Mouse (Mus musculus): Measurements from ENCODE around the gene Sez6l. TPM values are rescaled to one million over a fixed set of nuclear protein-coding genes. Genes with fewer than 3 reads are reported as not detected.

The Sez6l gene
- total RNA-seq, 2 experiments from 2014 or later: not detected

DNA sequence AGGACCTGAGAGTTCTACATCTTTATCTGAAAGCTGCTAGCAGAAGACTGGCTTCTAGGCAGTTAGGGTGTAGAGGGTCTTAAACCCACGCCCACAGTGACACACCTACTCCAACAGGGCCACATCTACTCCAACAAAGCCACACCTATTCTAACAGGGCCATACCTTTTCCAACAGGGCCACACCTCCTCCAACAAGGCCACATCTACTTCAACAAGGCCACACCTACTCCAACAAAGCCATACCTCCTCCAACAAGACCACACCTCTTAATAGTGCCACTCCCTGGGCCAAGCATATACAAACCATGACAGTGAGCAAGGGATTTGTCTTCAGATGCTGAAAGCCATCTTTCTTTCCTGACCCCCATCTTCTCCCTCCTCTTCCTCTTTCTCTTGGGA, 14.7 kb upstream of the Sez6l start:
- no peak for ATAC-seq (replicated peaks; ENCODE audit: low FRiP score, low TSS enrichment, poor library complexity, severe bottlenecking)

DNA sequence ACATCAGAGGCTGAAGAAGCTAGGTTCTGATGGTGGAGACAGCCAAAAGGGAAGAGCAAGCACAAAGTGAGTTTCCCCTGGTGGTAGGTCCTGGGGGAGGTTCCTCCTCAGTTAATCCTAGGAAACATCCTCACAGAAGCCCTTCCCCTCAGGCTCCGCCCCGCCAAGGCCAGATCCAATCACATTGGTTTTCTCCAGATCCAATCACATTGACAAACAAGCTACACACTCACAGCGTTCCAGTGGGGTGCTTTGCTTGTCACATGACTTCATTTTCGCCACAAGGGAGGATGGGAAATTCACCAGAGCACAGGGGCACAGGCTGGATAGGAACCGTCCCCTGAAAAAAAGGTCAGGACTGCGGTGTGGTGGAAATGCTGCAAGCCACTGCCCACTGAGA, 9.1 kb upstream of the Sez6l start:
- no peak for ATAC-seq (replicated peaks; ENCODE audit: low FRiP score, low TSS enrichment, poor library complexity, severe bottlenecking)

DNA sequence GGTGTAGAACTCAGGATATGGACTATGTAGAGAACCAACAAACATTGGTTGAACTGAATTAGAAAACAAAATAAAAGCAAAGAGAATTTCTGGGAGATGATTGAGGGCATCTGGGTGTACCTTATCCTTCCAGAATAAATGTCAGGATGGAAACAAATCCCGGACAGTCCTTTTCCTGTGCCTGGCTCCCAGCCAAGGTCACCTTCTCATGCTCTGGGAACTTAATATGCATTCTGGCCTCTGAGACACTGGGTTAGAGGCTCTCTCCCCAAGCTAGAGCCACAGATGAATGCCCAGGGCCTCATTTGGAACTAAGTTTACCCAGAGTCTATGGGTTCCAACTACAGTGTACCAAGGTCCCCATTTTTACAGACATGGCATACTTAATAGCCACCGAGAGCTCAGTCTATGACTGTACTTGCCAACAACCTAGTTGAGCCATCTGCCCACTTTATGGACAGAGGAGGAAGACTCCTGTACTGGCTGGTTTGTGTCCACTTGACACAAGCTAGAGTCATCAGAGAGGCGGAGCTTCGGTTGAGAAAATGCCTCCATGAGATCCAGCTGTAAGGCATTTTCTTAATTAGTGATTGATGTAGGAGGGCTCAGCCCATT, 7.3 kb upstream of the Sez6l start:
- no peak for ATAC-seq (replicated peaks; ENCODE audit: low FRiP score, low TSS enrichment, poor library complexity, severe bottlenecking)

DNA sequence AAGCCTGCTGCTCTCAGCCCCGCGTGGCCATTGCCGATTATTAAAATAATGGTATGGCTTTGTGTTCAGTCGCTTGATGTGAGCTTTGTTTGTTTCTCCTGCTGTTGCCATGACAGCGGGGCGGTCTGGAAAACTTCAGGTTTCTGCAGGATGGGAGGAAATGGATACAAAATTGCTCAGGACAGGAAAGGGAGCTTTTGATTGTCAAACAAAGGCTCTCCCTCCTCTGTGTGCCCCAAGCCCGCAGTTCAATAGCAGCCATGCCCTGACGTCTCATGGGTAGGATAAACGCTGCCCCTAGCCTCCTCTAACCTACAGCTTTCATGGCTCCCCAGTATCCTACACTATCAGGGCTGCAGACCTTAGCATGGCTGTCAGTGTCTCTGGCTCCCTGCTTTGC, 6.3 kb upstream of the Sez6l start:
- ATAC-seq (replicated peaks; ENCODE audit: low FRiP score, low TSS enrichment, poor library complexity, severe bottlenecking): no peak

GRCm38 (mm10) chr5:112577750-112578149, 765 bp upstream of the Sez6l start:
- ATAC-seq (replicated peaks; ENCODE audit: low FRiP score, low TSS enrichment, poor library complexity, severe bottlenecking): no peak

DNA sequence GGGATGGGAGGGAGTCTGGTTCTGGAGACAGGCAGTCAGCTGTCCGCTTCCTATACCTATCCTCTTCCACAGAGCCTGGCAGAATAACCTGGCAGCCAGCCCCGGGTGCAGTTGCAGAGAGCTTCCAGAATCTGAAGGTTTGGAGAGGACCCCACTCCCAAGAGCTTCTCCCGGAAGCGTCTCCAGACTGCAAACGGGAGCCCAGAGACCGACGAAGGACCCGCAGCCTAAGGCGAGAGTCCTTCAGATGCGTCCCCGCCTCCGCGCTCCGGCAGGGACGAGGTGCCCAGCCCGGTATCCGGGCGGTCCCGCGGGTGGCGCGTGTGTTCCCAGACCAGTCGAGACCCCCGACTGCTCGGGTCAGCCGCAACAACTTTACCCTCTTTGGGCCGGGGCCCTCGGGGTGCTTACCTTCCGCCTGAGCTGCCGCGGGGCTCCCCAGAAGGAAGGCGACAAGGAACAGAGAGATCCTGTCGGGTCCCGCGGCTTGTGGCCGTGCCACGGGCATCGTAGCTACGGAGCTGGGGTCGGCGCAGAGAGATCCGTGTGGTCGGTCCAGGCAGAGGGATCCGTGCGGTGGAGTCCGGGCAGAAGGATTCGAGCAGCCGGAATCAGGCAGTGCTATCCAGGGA, 508 bp downstream of the Sez6l start:
- no peak for ATAC-seq (replicated peaks; ENCODE audit: low FRiP score, low TSS enrichment, poor library complexity, severe bottlenecking)

DNA sequence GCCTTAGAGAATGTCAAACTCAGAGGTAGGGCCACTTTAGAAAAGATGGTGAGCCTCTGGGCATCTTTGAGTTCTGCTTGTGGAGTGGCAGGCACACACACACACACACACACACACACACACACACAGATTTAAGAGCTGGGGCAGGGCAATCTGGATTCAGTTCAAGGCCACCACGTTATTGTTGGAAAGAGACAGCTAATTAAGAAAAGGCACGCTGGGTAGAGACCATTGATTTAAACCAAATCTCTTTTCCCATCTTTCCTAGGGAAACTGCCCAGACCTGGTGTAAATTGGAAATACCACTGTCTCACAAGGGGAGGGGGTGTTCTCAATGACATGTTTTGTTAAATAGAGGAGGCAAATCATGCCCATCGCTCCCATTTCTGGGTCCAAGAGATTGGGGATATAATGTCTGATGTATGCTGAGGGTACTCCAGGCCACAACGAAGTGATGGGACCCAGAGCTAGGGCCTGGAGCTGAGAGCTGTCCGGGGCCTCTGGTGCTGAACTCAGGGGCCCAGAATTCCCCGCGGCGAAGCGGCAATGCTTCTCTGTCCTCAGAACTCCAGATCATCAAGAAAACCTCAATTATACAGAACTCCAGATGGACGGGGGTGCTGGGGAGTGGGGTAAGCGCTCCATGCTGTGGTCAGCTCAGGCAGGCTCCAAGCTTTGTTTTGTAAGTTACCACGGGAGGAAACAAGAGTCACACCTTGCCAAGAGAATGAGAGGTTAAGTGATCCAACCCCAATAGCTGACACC, 1.7 kb downstream of the Sez6l start:
- ATAC-seq (replicated peaks; ENCODE audit: low FRiP score, low TSS enrichment, poor library complexity, severe bottlenecking): no peak

DNA sequence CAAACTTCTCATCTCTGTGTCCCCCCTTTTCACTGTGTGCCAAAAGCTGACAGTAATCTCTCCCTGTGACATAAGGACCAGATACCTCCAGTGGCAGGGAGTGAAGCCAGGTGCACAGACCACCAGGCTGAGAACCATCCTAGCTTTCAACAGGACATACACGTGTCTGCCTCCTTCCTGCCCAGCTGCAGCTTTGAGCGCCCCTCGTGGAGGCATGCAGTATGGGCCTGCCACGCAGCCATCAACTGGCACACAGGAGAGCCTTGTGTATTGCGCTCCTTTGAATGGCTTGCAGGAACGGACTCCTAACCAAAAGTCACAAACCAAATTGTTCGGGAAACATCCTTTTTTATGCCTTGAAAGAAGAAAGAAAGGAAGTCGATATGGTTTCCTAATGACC, 3.1 kb downstream of the Sez6l start:
- ATAC-seq (replicated peaks; ENCODE audit: low FRiP score, low TSS enrichment, poor library complexity, severe bottlenecking): 0 out of 2 replicates have a peak, but pooled peaks have one; percentile 47

DNA sequence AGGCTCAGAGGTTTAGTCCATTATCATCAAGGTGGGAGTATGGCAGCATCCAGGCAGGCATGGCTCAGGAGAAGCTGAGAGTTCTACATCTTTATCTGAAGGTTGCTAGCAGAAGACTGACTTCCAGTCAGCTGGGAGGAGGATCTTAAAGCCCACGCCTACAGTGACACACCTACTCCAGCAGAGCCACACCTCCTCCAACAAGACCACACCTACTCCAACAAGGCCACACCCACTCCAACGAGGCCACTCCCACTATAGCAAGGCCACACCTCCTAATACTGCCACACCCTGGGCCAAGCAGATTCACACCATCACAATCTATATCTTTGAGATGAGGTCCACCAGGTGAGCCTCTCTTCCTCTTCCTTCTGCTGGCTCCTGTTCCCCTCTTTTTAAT, 4.8 kb downstream of the Sez6l start:
- ATAC-seq (replicated peaks; ENCODE audit: low FRiP score, low TSS enrichment, poor library complexity, severe bottlenecking): no peak

DNA sequence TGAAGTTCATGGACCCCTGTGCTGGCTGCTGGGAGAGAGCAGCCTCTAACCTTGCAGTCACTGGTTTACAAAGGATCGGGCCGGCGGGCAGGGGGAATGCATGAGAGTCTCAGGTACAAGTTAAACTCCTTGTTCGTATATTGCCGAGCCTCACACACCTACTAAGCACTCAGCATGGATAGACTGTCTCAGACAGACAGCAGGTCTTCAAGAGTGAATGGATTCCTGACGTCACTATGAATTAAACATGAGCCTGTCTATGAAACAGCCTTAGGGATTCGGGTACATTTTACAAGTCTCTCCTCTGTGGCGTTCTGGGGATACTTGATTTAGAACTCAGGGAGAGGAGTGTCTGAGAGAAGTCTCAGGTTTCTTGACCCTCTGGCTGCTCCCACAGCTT, 11.5 kb downstream of the Sez6l start:
- no peak for ATAC-seq (replicated peaks; ENCODE audit: low FRiP score, low TSS enrichment, poor library complexity, severe bottlenecking)

GRCm38 (mm10) chr5:112565083-112565482, 11.9 kb downstream of the Sez6l start:
- no peak for ATAC-seq (replicated peaks; ENCODE audit: low FRiP score, low TSS enrichment, poor library complexity, severe bottlenecking)

GRCm38 (mm10) chr5:112560869-112561499, 16.0 kb downstream of the Sez6l start:
- ATAC-seq (replicated peaks; ENCODE audit: low FRiP score, low TSS enrichment, poor library complexity, severe bottlenecking): no peak

DNA sequence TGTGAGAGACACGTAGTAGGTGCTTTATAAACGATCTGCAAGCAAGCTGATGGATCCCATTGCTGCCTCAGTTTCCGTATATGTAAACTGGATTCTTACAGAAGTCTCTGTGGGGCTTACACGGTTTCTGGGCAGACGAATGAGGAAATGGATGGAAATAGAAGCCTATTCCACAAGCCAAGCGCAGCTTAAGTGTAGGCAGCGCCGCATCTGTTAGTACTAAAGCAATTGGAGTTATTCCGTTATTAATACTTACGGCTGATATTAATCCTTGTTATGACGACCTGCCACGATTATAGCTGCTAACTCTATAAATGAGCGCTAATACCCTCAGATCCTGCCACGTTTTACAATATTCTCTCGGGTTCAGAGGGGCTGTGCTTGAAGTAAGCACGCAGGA, 16.8 kb downstream of the Sez6l start:
- ATAC-seq (replicated peaks; ENCODE audit: low FRiP score, low TSS enrichment, poor library complexity, severe bottlenecking): no peak

GRCm38 (mm10) chr5:112557396-112557795, 19.6 kb downstream of the Sez6l start:
- no peak for ATAC-seq (replicated peaks; ENCODE audit: low FRiP score, low TSS enrichment, poor library complexity, severe bottlenecking)

GRCm38 (mm10) chr5:112556640-112557039, 20.3 kb downstream of the Sez6l start:
- ATAC-seq (replicated peaks; ENCODE audit: low FRiP score, low TSS enrichment, poor library complexity, severe bottlenecking): no peak

DNA sequence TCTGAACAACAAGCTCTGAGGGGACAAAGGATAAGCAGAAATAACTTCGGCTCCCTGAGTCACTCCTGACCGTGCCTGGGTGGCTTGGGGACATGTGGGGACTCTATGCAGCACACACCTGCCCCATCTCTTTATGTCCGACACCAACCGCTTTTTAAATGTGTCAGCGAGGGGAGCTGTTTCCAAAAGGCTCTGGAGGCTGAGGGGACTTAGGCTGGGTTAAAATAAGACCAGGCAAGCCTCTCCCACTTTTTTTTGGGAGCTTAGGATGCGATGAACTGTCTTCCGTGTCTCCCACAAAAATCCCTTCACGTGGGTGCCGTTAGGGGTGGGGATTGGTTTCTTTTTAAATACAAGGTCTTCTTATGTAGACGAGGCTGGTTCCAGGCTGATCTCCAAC, 22.5 kb downstream of the Sez6l start:
- ATAC-seq (replicated peaks; ENCODE audit: low FRiP score, low TSS enrichment, poor library complexity, severe bottlenecking): no peak

DNA sequence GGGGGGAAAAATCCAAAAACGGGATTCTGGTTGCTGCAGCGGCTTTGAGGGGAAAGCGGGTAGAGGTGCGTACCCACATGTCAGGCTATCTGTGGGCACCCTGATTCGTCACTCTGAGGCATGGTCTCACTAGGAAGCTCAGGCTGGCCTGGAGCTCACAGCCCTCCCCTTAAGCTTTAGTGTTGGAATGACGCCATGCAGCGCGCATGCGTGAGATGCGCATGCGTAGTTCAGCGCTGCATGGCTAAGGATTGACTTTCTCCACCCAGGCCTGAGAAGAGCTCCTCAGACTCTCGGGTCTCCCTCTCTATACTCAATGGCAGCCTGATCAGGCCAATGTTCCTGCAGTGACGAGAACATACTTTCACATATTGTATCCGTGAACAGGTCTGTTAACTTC, 24.2 kb downstream of the Sez6l start:
- ATAC-seq (replicated peaks; ENCODE audit: low FRiP score, low TSS enrichment, poor library complexity, severe bottlenecking): no peak

GRCm38 (mm10) chr5:112551975-112552728, 24.8 kb downstream of the Sez6l start:
- no peak for ATAC-seq (replicated peaks; ENCODE audit: low FRiP score, low TSS enrichment, poor library complexity, severe bottlenecking)

DNA sequence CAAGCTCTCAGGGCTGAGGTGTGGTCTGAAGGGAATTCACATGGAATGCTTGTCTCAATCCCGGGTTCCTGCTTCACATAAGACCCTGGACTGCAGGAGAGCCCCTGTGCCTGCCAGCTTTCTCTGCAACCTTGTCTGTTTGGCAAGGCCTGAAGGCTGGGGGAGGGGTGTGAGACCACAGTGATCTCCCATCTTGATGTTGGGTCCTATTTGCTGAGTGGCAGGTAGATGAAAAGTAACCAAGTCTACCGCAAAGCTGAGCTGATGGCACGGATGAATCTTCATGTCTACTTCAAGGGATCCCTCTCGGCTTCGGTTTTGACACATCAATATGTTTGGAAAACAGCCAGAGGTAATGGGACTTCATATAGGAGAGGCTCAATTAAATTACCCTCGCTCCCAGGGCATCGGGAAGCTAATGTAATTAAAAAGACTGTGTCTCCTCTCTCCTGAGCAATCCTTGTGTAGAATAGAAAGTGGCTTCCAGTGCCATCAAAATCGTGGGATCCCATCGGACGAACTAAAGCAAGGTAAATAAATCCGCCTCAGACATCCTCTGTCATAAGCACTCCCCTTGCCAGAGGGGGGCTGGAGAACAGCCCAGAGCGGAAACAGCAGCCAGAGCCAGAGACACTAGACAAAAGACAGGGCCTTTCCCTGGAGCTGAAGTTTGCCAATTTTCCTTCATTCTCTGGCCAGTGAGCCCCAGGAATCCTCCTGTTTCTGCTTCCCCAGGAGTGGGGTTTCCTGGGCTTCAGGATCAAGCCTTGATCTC, 28.0 kb downstream of the Sez6l start:
- no peak for ATAC-seq (replicated peaks; ENCODE audit: low FRiP score, low TSS enrichment, poor library complexity, severe bottlenecking)
